Mouse (Mus musculus) limb, embryonic 11.5 days (tissue): Measurements from ENCODE around the gene Ccdc151. TPM values are rescaled to one million over a fixed set of nuclear protein-coding genes. Genes with fewer than 3 reads are reported as not detected.

ENCODE experiments used
- ATAC-seq: fragments of 200-750 bp; cut with Nextera tagmentation; 2 replicates; pipeline ENCODE4 v1.8.0; 2017; ENCODE audit warnings: low read depth; ENCODE audit not compliant: insufficient number of reproducible peaks, low FRiP score, low TSS enrichment
- DNase-seq: peaks from one replicate; pipeline ENCODE4 v3.0.0-alpha.2; 2015; ENCODE audit warnings: low spot score
- H3K27ac ChIP-seq: fragments of 300-500 bp; sonication (generic); replicated peaks from 2 replicates; pipeline ENCODE4 v1.5.1; 2014; ENCODE audit warnings: low read depth, mild to moderate bottlenecking, low read length
- H3K27me3 ChIP-seq: fragments of 300-500 bp; sonication (generic); 2 replicates; pipeline ENCODE4 v1.6.1; 2014; ENCODE audit warnings: mild to moderate bottlenecking, low read length, mixed read lengths; ENCODE audit not compliant: control insufficient read depth, insufficient read depth
- H3K36me3 ChIP-seq: fragments of 300-500 bp; sonication (generic); 2 replicates; pipeline ENCODE4 v1.6.1; 2014; ENCODE audit warnings: mild to moderate bottlenecking, low read length, moderate library complexity, mixed read lengths; ENCODE audit not compliant: control insufficient read depth, insufficient read depth
- H3K4me1 ChIP-seq: fragments of 300-500 bp; sonication (generic); 2 replicates; pipeline ENCODE4 v1.6.1; 2014; ENCODE audit warnings: low read length, mixed read lengths; ENCODE audit not compliant: control insufficient read depth, insufficient read depth
- H3K4me2 ChIP-seq: fragments of 300-500 bp; sonication (generic); 2 replicates; pipeline ENCODE4 v1.6.1; 2014; ENCODE audit warnings: low read depth, mild to moderate bottlenecking, moderate library complexity; ENCODE audit not compliant: severe bottlenecking
- H3K4me3 ChIP-seq: fragments of 300-500 bp; sonication (generic); 2 replicates; pipeline ENCODE4 v1.5.1; 2014; ENCODE audit warnings: low read depth, low read length
- H3K9ac ChIP-seq: fragments of 300-500 bp; sonication (generic); 2 replicates; pipeline ENCODE4 v1.6.1; 2014; ENCODE audit warnings: mild to moderate bottlenecking, low read length
- H3K9me3 ChIP-seq: fragments of 300-500 bp; sonication (generic); 2 replicates; pipeline ENCODE4 v1.6.1; 2016; ENCODE audit warnings: low read length; ENCODE audit not compliant: control insufficient read depth
- WGBS: fragments of 180-500 bp; shearing (Covaris S2); extraction: QIAGEN DNeasy Blood & Tissue Kit; methylation state at CpG from one replicate; pipeline ENCODE4 v1.1.7; 2014; 5-methylcytosine and 5-hydroxymethylcytosine counted together
- polyA plus RNA-seq: library from polyadenylated mRNA; unstranded; fragments of >200 nt; fragmentation: Nextera tagmentation; extraction: Ambion mirVana; gene quantifications from 2 replicates; pipeline ENCODE4 v1.2.1, GENCODE M21; 2014

Gene Ccdc151
- 1.8 and 2.1 TPM in 2 replicates for polyA plus RNA-seq

DNA sequence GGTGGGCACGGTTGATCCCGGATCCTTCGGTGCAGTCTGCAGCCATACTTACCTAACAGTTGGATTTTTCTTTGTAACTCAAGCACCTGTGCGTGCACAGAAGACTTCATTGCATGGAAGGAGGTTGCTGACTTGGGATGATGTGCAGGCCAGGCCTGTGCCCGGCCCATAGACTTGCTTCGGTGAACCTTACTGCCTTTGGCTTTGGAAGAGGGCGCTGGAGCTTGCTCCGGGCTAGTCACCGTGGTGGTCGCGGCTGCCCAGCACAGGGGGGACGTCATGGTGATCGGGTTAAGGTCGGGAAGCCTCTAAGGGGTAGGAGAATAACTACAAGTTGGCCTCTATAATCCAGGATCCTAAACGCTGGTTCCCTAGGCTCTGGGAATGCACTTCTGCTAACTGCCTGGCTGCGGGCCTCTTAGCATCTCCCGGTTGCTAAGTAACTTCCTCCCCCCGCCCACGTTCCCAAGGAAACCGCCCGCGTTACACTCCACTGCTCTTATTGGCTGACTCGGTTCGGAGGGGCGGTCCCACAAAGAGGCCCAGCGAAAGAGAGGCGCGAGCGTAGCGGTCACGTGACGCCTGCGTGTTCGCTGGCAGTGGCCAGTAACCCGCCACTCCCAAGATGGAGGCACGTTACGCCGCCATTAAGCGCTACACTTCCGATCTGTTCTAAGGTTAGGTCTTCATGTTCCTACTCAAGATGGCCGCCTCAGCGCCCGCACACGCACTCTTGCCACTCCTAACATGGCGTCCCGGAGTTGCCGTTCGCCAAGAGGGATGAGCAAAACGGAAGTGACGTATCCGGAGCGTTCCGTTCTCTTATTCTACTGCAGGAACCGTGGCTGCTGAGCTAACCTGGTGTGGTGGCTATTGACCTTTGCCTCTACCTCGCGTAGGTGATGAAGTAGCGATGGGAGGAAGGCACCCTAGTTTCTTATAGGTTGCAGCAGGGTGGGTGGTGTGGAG, at the start of gene Ccdc151, which contains the start of gene Prkcsh:
Gene Ccdc151 (minus strand): TSS at position 441 of the 969 bp plus-strand sequence.
Gene Prkcsh (plus strand): TSS at position 613 of the 969 bp plus-strand sequence.
- peak; percentile 99 for ATAC-seq
- Histone ChIP-seq H3K4me2 (peak within 1 kb of the TSS; percentile 91), H3K27me3 (no peaks in the 10 kb centered on the region), H3K27ac (no peak within 1 kb of the TSS), H3K9ac (peak within 1 kb of the TSS; percentile 67), H3K36me3 (peaks cover 11% of the 10 kb centered on the region; the same call in 1 of the 2 replicates), H3K9me3 (no peaks in the 10 kb centered on the region), H3K4me3 (peak within 1 kb of the TSS; percentile 79), H3K4me1 (peaks cover 10% of the 10 kb centered on the region)
- DNase-seq, result peak; percentile 98
- 6% methylated on average over 57 of the region's 57 CpGs for WGBS

DNA sequence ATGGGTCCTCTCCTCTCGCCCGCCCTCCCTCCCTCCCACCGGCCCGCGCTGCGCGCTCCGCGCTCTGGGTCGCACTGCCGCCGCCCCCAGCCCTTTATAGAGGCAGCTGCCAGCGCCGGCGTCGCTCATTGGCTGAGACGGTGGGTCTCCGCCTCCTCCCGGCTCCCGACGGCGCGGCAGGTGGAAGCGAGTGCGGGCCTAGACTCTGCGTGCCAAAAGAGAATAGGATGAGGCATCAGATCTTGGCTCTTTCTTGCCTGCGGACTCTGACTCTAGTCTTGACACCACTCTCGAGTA, 49.5 kb upstream of the Ccdc151 start, which contains the start of gene Elavl3:
Gene Elavl3 (minus strand): TSS at position 66 of the 297 bp plus-strand sequence.
- Histone ChIP-seq H3K36me3 (no peaks in the 10 kb centered on the region), H3K27ac (no peak within 1 kb of the TSS), H3K4me2 (peak within 1 kb of the TSS; percentile 55), H3K4me1 (peaks cover 15% of the 10 kb centered on the region), H3K4me3 (peak within 1 kb of the TSS; percentile 29), H3K9ac (no peak within 1 kb of the TSS), H3K27me3 (peaks cover 64% of the 10 kb centered on the region), H3K9me3 (no peaks in the 10 kb centered on the region)
- no peak for ATAC-seq
- DNase-seq, result peak; percentile 38
- 1% methylated on average over 21 of the region's 28 CpGs for WGBS

GRCm38 (mm10) chr9:22051161-22051957, 48.9 kb upstream of the Ccdc151 start:
- Histone ChIP-seq H3K27ac (no peak overlapping the region), H3K4me3 (peak overlapping the region; percentile 29), H3K4me2 (peak overlapping the region; percentile 55), H3K9ac (no peak overlapping the region), H3K36me3 (no peaks in the 10 kb centered on the region), H3K4me1 (peaks cover 15% of the 10 kb centered on the region), H3K27me3 (peaks cover 64% of the 10 kb centered on the region), H3K9me3 (no peaks in the 10 kb centered on the region)
- DNase-seq (peak; percentile 31), ATAC-seq (no peak; the same call in 1 of the 2 replicates)
- 2% methylated on average over 59 of the region's 67 CpGs for WGBS

DNA sequence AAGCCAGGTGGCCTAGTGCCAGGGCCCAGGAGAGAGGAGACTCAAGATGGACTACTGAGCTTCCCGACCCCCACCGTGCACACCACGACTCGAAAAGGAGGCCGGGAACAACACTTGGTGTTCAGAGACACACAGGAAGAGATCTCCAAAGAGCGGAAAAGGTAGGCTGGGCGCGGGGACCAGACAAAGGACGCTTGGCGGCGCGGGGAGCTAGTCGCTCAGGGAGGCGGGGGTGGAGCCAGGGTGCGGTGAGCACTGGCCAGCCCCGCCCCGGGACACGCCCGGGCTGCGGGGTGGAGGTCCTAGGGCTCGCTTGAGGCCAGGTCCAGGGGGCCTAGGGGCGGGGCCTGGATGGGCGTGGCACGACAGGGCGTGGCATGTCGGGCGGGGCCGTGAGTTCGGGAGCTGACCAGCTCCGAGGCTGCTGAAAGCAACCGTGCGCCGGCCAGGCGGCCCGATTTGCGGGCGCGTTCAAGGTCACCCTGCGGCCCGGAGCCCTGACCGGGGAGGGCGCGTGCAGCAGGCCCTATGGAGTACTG, 48.0 kb upstream of the Ccdc151 start:
- peak overlapping the region; percentile 55 for H3K4me2 ChIP-seq
- DNase-seq, result peak; percentile 78
- no peak overlapping the region for H3K27ac ChIP-seq
- WGBS, result 1% methylated on average over 41 of the region's 43 CpGs
- no peak for ATAC-seq
- H3K4me3 ChIP-seq, result peak overlapping the region; percentile 29
- H3K4me1 ChIP-seq, result peaks cover 15% of the 10 kb centered on the region
- H3K9ac ChIP-seq, result no peak overlapping the region
- H3K9me3 ChIP-seq, result no peaks in the 10 kb centered on the region
- H3K36me3 ChIP-seq, result no peaks in the 10 kb centered on the region
- H3K27me3 ChIP-seq, result peaks cover 62% of the 10 kb centered on the region

DNA sequence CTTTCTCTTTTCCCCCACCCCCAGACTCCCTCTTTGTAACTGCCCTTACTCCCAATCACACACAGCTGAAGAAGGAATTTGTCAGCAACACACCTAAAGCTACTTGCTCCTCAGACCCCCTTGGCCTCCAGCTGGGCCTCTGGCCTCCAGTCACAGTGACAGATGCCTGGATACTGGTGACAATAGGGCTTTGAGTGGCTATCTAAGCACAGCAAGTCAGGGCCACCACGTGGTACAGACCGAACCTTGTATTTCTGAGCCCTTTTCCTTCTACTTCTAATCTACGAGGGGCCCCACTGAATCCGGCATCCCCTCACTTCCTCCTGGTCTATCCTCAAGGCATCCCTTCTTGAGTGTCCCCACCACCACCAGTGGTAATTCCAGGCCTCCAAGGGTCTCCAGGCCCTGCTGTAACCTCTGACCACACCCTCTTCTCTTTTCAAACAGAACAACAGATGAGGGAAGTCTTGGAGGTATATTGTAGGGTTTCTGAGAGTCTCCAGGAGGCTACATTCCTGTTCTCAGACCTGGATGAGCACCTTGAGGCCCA, 47.4 kb upstream of the Ccdc151 start:
- Histone ChIP-seq H3K36me3 (no peaks in the 10 kb centered on the region), H3K4me2 (no peak overlapping the region), H3K9ac (no peak overlapping the region), H3K4me1 (peaks cover 14% of the 10 kb centered on the region), H3K4me3 (no peak overlapping the region), H3K9me3 (no peaks in the 10 kb centered on the region), H3K27ac (no peak overlapping the region), H3K27me3 (peaks cover 58% of the 10 kb centered on the region)
- DNase-seq (no peak), ATAC-seq (no peak)
- 64% methylated on average over 4 of the region's 4 CpGs for WGBS

GRCm38 (mm10) chr9:22049315-22049714, 46.9 kb upstream of the Ccdc151 start:
- 70% methylated on average over 11 of the region's 11 CpGs for WGBS
- H3K36me3 ChIP-seq, result no peaks in the 10 kb centered on the region

GRCm38 (mm10) chr9:22047329-22047728, 44.9 kb upstream of the Ccdc151 start:
- 54% methylated on average over 9 of the region's 9 CpGs for WGBS
- H3K4me1 ChIP-seq, result peaks cover 12% of the 10 kb centered on the region
- H3K27ac ChIP-seq, result no peak overlapping the region
- peaks cover 38% of the 10 kb centered on the region for H3K27me3 ChIP-seq
- no peak overlapping the region for H3K4me2 ChIP-seq
- no peaks in the 10 kb centered on the region for H3K9me3 ChIP-seq
- no peak for DNase-seq
- no peak overlapping the region for H3K4me3 ChIP-seq
- H3K36me3 ChIP-seq, result no peaks in the 10 kb centered on the region
- ATAC-seq, result no peak
- no peak overlapping the region for H3K9ac ChIP-seq

More at GRCm38 (mm10) chr9:22049315-22049714, 46.9 kb upstream of the Ccdc151 start:
- H3K4me1 ChIP-seq, result peaks cover 12% of the 10 kb centered on the region
- no peaks in the 10 kb centered on the region for H3K9me3 ChIP-seq
- H3K27me3 ChIP-seq, result peaks cover 54% of the 10 kb centered on the region
- H3K4me2 ChIP-seq, result no peak overlapping the region
- DNase-seq (no peak), ATAC-seq (no peak)
- H3K9ac ChIP-seq, result no peak overlapping the region
- no peak overlapping the region for H3K27ac ChIP-seq
- H3K4me3 ChIP-seq, result no peak overlapping the region

- H3K9me3 ChIP-seq, result no peaks in the 10 kb centered on the region
- no peak overlapping the region for H3K4me3 ChIP-seq
- no peak for DNase-seq
- WGBS, result 62% methylated on average over 2 of the region's 2 CpGs
- no peaks in the 10 kb centered on the region for H3K4me1 ChIP-seq
- no peak overlapping the region for H3K9ac ChIP-seq
- H3K4me2 ChIP-seq, result no peak overlapping the region
- H3K27ac ChIP-seq, result no peak overlapping the region
- ATAC-seq, result no peak
- H3K27me3 ChIP-seq, result no peaks in the 10 kb centered on the region
- no peaks in the 10 kb centered on the region for H3K36me3 ChIP-seq
Measured at GRCm38 (mm10) chr9:22041832-22042231, 39.4 kb upstream of the Ccdc151 start.
